Mouse (Mus musculus) v-Abl transformed pro-B cells (cell line): ENCODE data around the gene Mmgt2.

Source experiments
- in situ Hi-C, 2 experiments: fragments of 400-800 bp; cut with MboI; formaldehyde crosslinking; loops; one replicate each; pipeline ENCODE4 v1.15.1; 2025; ENCODE audit not compliant: unreplicated experiment in 2 of 2

Gene Mmgt2

GRCm38 (mm10) chr11:62678778-62679354 is 30.4 kb downstream of the Mmgt2 start:
- in situ Hi-C loops, result loop anchor here (5.0 to 25.0 kb wide), 8 partner anchors 67 to 724 kb away; partner anchors contain the start of genes Specc1 (in 1 of the 2), Ttc19 (in 1 of the 2) and Zswim7 (in 1 of the 2)

GRCm38 (mm10) chr11:62679954-62680353 is 31.5 kb downstream of the Mmgt2 start:
- in situ Hi-C loops, result loop anchor here (5.0 to 25.0 kb wide), 8 partner anchors 68 to 725 kb away; partner anchors contain the start of genes Specc1 (in 1 of the 2), Ttc19 (in 1 of the 2) and Zswim7 (in 1 of the 2)

GRCm38 (mm10) chr11:62691592-62691991 is 43.1 kb downstream of the Mmgt2 start:
- in situ Hi-C loops, result loop anchor here in 1 of 2 experiments (25.0 kb wide), 1 partner anchor 579 kb away; no protein-coding TSS in a partner anchor

GRCm38 (mm10) chr11:62693299-62694184 is 45.1 kb downstream of the Mmgt2 start:
- in situ Hi-C loops, result loop anchor here in 1 of 2 experiments (25.0 kb wide), 1 partner anchor 581 kb away; no protein-coding TSS in a partner anchor

- in situ Hi-C loops, result loop anchor here in 1 of 2 experiments (25.0 kb wide), 1 partner anchor 583 kb away; no protein-coding TSS in a partner anchor
Observed at GRCm38 (mm10) chr11:62695126-62695525, 46.7 kb downstream of the Mmgt2 start.

- in situ Hi-C loops, result loop anchor here in 1 of 2 experiments (25.0 kb wide), 1 partner anchor 587 kb away; no protein-coding TSS in a partner anchor
Observed at GRCm38 (mm10) chr11:62699749-62700148, 51.3 kb downstream of the Mmgt2 start.

GRCm38 (mm10) chr11:62701218-62701617 is 52.8 kb downstream of the Mmgt2 start:
- in situ Hi-C loops, result no loop called here

- in situ Hi-C loops, result no loop called here
Observed at GRCm38 (mm10) chr11:62706141-62706540, 57.7 kb downstream of the Mmgt2 start.

- in situ Hi-C loops, result no loop called here
Observed at GRCm38 (mm10) chr11:62708252-62708651, 59.8 kb downstream of the Mmgt2 start.

- in situ Hi-C loops, result no loop called here
Observed at GRCm38 (mm10) chr11:62710657-62711056, 62.2 kb downstream of the Mmgt2 start.
